Mouse (Mus musculus) heart, embryonic 16.5 days (tissue): ENCODE results near the gene Gdf3. TPM values are rescaled to one million over a fixed set of nuclear protein-coding genes. Genes with fewer than 3 reads are reported as not detected.

Source experiments
- ATAC-seq: fragments of 200-750 bp; cut with Nextera tagmentation; replicated peaks from 2 replicates; pipeline ENCODE4 v1.8.0; 2017; ENCODE audit warnings: moderate number of reproducible peaks; ENCODE audit not compliant: insufficient read depth, low FRiP score; ENCODE audit errors: extremely low read depth
- H3K27ac ChIP-seq: fragments of 300-500 bp; sonication (generic); 2 replicates; pipeline ENCODE4 v1.5.1; 2014; ENCODE audit warnings: mild to moderate bottlenecking, low read length, control low read depth, moderate library complexity
- H3K27me3 ChIP-seq: fragments of 300-500 bp; sonication (generic); 2 replicates; pipeline ENCODE4 v1.6.1; 2014; ENCODE audit warnings: low read length, mixed read lengths; ENCODE audit not compliant: control insufficient read depth, insufficient read depth
- H3K36me3 ChIP-seq: fragments of 300-500 bp; sonication (generic); 2 replicates; pipeline ENCODE4 v1.6.1; 2014; ENCODE audit not compliant: control insufficient read depth, insufficient read depth
- H3K4me1 ChIP-seq: fragments of 300-500 bp; sonication (generic); 2 replicates; pipeline ENCODE4 v1.6.1; 2014; ENCODE audit warnings: low read length, mixed read lengths; ENCODE audit not compliant: control insufficient read depth, insufficient read depth
- H3K4me2 ChIP-seq: fragments of 300-500 bp; sonication (generic); 2 replicates; pipeline ENCODE4 v1.6.1; 2014; ENCODE audit warnings: low read depth, mild to moderate bottlenecking, control low read depth, low read length
- H3K4me3 ChIP-seq: fragments of 300-500 bp; sonication (generic); 2 replicates; pipeline ENCODE4 v1.5.1; 2014; ENCODE audit warnings: mild to moderate bottlenecking, control low read depth, low read length
- H3K9ac ChIP-seq: fragments of 300-500 bp; sonication (generic); 2 replicates; pipeline ENCODE4 v1.6.1; 2014; ENCODE audit warnings: low read length, control low read depth
- H3K9me3 ChIP-seq: fragments of 300-500 bp; sonication (generic); replicated peaks from 2 replicates; pipeline ENCODE4 v1.6.1; 2016; ENCODE audit warnings: low read length; ENCODE audit not compliant: control insufficient read depth
- WGBS: fragments of 180-500 bp; shearing (Covaris S2); extraction: QIAGEN DNeasy Blood & Tissue Kit; methylation state at CpG from one replicate; pipeline ENCODE4 v1.1.7; 2014; 5-methylcytosine and 5-hydroxymethylcytosine counted together
- polyA plus RNA-seq: library from polyadenylated mRNA; unstranded; fragments of >200 nt; fragmentation: Nextera tagmentation; extraction: Ambion mirVana; gene quantifications from 2 replicates; pipeline ENCODE4 v1.2.1, GENCODE M21; 2015

The Gdf3 gene
- polyA plus RNA-seq, 1 experiment from 2014 or later, result 0.18 TPM

DNA sequence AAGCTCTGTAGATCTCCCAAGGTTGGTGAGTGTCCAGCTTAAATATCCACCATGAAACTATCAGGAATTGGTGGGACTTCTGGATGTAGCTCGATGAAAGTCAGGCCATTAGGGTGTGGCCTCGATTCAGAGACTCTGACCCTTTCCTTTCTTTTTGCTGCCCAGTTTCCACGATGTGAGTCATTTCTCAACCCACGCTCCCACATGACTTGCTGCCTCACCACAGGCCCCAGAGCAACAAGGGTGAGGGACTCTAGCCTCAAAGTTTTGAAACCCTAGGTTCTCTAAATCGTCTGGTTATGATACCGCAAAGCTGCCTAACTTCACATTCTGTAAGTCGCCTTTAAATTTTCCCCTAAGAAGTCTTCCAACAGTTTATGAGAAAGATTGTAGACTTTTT lies 25.4 kb upstream of the Gdf3 start:
- no peak for ATAC-seq
- Histone ChIP-seq H3K4me2 (no peak overlapping the region), H3K9me3 (no peaks in the 10 kb centered on the region), H3K4me1 (no peaks in the 10 kb centered on the region), H3K4me3 (no peak overlapping the region), H3K9ac (no peak overlapping the region), H3K36me3 (no peaks in the 10 kb centered on the region), H3K27me3 (no peaks in the 10 kb centered on the region), H3K27ac (no peak overlapping the region)
- 76% methylated on average over 7 of the region's 7 CpGs for WGBS

DNA sequence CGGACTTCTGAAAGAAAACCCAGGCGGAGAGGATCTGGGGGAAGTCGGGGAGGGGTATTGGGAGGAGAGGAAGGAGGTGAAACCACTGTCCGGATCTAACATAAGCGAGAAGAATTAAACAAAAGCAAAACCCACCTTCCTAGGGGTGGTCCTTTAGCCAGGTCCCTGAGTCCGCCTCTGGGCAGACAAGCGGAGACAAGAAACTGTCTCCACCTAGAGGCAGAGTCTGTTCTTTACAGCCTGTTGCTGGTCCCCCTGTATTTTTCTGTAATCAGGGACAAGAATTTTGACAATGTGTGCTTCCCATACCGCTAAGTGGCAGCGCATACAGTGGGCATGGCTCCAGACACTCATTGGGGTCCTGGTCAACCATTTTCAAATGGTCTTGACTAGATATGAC lies 23.5 kb upstream of the Gdf3 start:
- Histone ChIP-seq H3K9me3 (no peaks in the 10 kb centered on the region), H3K36me3 (no peaks in the 10 kb centered on the region), H3K27me3 (no peaks in the 10 kb centered on the region), H3K4me1 (no peaks in the 10 kb centered on the region), H3K4me3 (no peak overlapping the region), H3K9ac (no peak overlapping the region), H3K4me2 (no peak overlapping the region), H3K27ac (no peak overlapping the region)
- WGBS, result 28% methylated on average over 9 of the region's 9 CpGs
- no peak for ATAC-seq

DNA sequence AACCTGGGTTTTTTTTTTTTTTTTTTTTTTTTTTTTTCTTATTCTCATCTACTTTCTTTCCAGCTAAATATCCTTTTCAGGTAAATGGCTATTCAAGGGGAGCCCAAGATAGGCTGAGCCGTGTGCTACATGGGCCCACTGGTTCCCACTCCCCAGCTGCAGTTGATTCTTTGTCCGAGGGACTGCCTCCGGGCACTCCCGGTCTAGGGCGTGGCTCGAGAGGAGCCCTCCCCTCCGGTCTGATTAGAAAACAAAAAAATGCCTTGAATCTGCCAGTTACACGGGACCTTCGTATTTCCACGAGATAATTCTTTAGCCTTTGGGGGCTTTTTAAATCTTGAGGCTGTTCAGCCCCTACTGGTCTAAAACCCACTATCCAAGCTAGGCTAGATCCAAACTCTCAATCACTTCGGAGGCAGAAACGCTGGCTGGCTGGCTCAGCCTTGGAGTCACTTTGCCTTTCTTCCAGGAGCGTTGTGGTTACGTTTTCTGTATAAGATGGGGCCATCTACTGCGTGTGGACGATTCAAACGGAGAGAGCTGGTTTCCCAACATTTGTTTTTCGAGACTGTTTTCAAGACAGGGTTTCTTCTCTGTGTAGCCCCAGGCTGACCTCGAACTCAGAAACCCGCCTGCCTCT lies 17.7 kb upstream of the Gdf3 start:
- Histone ChIP-seq H3K36me3 (no peaks in the 10 kb centered on the region), H3K9ac (0 out of 2 replicates have a peak overlapping the region, but pooled peaks have one; percentile 6), H3K4me1 (no peaks in the 10 kb centered on the region), H3K9me3 (no peaks in the 10 kb centered on the region), H3K27ac (no peak overlapping the region), H3K27me3 (no peaks in the 10 kb centered on the region), H3K4me2 (peak overlapping the region; percentile 64), H3K4me3 (peak overlapping the region; percentile 40)
- ATAC-seq, result no peak
- WGBS, result 21% methylated on average over 20 of the region's 20 CpGs

DNA sequence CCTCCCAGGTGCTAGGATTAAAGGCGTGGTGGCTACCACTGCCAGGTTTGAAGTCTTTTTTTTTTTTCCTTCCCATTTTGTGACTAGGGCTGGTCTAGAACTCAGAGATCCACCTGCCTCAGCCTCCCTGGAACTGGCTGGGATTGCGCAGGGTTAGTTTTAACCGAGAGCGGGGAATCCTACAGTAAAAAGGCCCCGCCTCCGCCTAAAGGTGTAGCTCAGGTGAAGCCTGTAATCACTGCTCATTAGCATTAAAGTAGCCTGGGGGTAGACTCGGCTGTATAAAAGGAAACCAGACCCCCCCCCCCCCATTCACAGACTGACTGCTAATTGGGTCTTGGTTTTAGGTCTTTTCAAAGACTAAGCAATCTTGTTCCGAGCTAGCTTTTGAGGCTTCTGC lies 16.2 kb upstream of the Gdf3 start, which contains the start of gene Dppa3:
Gene Dppa3 (plus strand): TSS at position 301 of the 400 bp plus-strand sequence.
- Histone ChIP-seq H3K9ac (no peak within 1 kb of the TSS), H3K9me3 (no peaks in the 10 kb centered on the region), H3K27ac (no peak within 1 kb of the TSS), H3K4me3 (peak within 1 kb of the TSS; percentile 40), H3K4me2 (peak within 1 kb of the TSS; percentile 64), H3K4me1 (no peaks in the 10 kb centered on the region), H3K27me3 (no peaks in the 10 kb centered on the region), H3K36me3 (no peaks in the 10 kb centered on the region)
- WGBS, result 81% methylated on average over 8 of the region's 8 CpGs
- no peak for ATAC-seq

DNA sequence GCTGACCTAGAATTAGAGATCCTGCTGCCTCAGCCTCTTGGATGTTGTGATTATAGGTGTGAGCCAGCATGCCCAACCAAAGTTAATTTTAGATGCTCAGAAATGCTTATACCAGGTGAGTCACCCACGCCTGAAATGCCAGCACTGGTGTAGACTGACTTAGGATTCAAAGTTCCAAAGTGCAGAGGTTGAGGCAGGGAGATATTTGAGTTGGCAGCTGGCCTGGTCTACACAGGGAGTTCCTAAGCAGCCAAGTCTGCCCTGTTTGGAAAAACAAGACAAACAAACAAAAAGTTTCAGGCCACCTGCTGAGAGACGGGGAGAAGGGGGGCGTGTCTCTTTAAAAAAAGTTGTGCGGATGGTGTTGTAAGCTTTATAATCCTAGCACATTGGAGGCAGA lies 15.3 kb upstream of the Gdf3 start:
- no peak overlapping the region for H3K27ac ChIP-seq
- no peaks in the 10 kb centered on the region for H3K27me3 ChIP-seq
- no peaks in the 10 kb centered on the region for H3K4me1 ChIP-seq
- no peak overlapping the region for H3K4me2 ChIP-seq
- H3K9me3 ChIP-seq, result no peaks in the 10 kb centered on the region
- H3K9ac ChIP-seq, result no peak overlapping the region
- ATAC-seq, result no peak
- 69% methylated on average over 4 of the region's 4 CpGs for WGBS
- no peak overlapping the region for H3K4me3 ChIP-seq
- H3K36me3 ChIP-seq, result no peaks in the 10 kb centered on the region

DNA sequence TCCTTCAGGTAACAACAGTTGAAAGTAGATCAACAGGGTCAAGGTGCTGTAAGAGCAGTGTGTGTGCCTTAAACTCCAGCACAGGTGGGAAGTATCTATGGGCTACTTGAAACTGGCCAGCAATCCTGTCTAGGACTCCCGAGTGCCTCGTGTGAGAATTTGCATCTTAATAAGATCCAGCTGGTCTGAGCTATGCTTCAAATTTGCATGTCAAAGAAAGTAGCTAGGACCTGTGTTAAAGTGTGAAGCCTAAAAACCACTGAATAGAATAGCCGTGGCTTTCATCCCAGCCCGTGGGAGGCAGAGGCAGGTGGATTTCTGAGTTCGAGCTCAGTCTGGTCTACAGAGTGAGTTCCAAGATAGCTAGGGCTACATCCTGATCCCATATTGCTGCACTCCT lies 14.6 kb upstream of the Gdf3 start:
- H3K36me3 ChIP-seq, result no peaks in the 10 kb centered on the region
- WGBS, result 49% methylated on average over 5 of the region's 5 CpGs
- H3K9ac ChIP-seq, result no peak overlapping the region
- no peaks in the 10 kb centered on the region for H3K4me1 ChIP-seq
- H3K9me3 ChIP-seq, result no peaks in the 10 kb centered on the region
- H3K27me3 ChIP-seq, result no peaks in the 10 kb centered on the region
- no peak overlapping the region for H3K4me3 ChIP-seq
- no peak overlapping the region for H3K4me2 ChIP-seq
- no peak overlapping the region for H3K27ac ChIP-seq
- no peak for ATAC-seq

DNA sequence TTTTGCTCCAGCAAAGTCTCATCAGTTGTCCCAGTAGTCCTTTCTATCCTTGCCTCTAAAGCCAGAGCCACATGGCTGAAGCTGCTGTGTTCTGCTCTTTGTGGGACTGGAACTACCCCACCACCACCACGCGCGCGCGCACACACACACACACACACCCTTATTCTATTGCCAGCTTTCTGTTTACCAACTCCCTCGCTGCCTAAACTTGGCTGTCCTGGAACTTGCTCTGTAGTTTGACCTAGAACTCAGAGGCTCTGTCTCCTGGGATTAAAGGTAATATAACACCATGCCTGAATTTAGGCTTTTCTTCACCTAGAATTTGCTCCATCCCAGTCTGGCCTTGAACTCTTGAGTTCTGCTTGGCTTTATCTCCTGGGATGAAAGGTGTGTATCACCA lies 11.2 kb upstream of the Gdf3 start:
- H3K4me2 ChIP-seq, result no peak overlapping the region
- no peaks in the 10 kb centered on the region for H3K27me3 ChIP-seq
- H3K9me3 ChIP-seq, result no peaks in the 10 kb centered on the region
- WGBS, result 93% methylated on average over 6 of the region's 6 CpGs
- no peak overlapping the region for H3K27ac ChIP-seq
- no peaks in the 10 kb centered on the region for H3K4me1 ChIP-seq
- H3K36me3 ChIP-seq, result no peaks in the 10 kb centered on the region
- H3K9ac ChIP-seq, result no peak overlapping the region
- no peak for ATAC-seq
- H3K4me3 ChIP-seq, result no peak overlapping the region

DNA sequence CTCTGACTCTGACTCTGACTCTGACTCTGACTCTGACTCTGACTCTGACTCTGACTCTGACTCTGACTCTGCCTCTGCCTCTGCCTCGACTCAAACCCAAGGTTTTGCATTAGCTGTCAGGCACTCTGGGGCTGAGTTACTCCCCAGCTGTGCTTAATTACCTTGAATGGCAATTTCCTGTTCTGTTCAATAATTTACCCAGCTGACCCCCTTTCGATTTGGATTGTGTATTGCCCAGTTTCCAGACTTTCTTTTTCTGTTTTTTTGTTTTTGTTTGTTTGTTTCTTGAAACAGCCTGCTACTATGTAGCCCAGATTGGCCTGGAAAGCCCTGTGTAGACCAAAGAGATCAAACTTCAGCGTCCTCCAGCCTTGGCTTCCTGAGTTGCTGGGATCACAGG lies 6.1 kb upstream of the Gdf3 start:
- Histone ChIP-seq H3K36me3 (no peaks in the 10 kb centered on the region), H3K27me3 (no peaks in the 10 kb centered on the region), H3K27ac (no peak overlapping the region), H3K4me1 (no peaks in the 10 kb centered on the region), H3K4me2 (no peak overlapping the region), H3K9ac (no peak overlapping the region), H3K4me3 (no peak overlapping the region), H3K9me3 (no peaks in the 10 kb centered on the region)
- no peak for ATAC-seq
- 59% methylated on average over 3 of the region's 3 CpGs for WGBS

DNA sequence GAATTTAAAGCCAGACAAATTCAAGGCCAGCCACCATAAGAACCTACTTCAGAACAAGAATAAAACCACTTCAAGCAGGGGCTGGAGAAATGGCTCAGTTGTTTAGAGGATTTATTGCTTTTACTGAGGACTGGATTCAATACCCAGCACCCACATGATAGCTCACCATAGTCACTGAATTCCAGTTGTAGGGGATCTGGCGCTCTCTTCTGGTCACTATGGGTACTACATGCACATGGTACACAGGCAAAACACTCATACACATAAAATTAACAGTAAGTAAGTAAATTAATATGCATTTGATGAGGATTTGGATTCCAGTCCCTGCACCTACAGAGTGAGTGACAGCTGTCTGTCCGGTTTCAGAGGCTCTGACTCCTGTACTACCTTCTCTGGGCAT lies 4.2 kb upstream of the Gdf3 start:
- H3K9me3 ChIP-seq, result no peaks in the 10 kb centered on the region
- no peak for ATAC-seq
- H3K27ac ChIP-seq, result no peak overlapping the region
- H3K36me3 ChIP-seq, result no peaks in the 10 kb centered on the region
- no peak overlapping the region for H3K9ac ChIP-seq
- H3K4me1 ChIP-seq, result peaks cover 3% of the 10 kb centered on the region; the same call in 1 of the 2 replicates
- H3K4me2 ChIP-seq, result no peak overlapping the region
- H3K27me3 ChIP-seq, result no peaks in the 10 kb centered on the region
- H3K4me3 ChIP-seq, result no peak overlapping the region
- WGBS, result 53% methylated on average over 2 of the region's 2 CpGs
